Mouse (Mus musculus) embryonic facial prominence, embryonic 14.5 days (tissue): Measurements from ENCODE around the gene Ifi27. TPM values are rescaled to one million over a fixed set of nuclear protein-coding genes. Genes with fewer than 3 reads are reported as not detected.
"Not testable (repeated sequence)": the region's sequence is repeated elsewhere in the genome, so short reads cannot be mapped to it uniquely, and the experiment has no call there.

ENCODE experiments used
- ATAC-seq: fragments of 200-750 bp; cut with Nextera tagmentation; 2 replicates; pipeline ENCODE4 v1.8.0; 2017; ENCODE audit warnings: low read depth, moderate number of reproducible peaks, moderate TSS enrichment
- DNase-seq: peaks from one replicate; pipeline ENCODE4 v3.0.0-alpha.2; 2015; ENCODE audit warnings: low spot score
- H3K27ac ChIP-seq: fragments of 300-500 bp; sonication (generic); replicated peaks from 2 replicates; pipeline ENCODE4 v1.5.1; 2014; ENCODE audit warnings: low read depth, mild to moderate bottlenecking, low read length, moderate library complexity
- H3K27me3 ChIP-seq: fragments of 300-500 bp; sonication (generic); replicated peaks from 2 replicates; pipeline ENCODE4 v1.6.1; 2014; ENCODE audit warnings: low read length; ENCODE audit not compliant: control insufficient read depth, insufficient read depth
- H3K36me3 ChIP-seq: fragments of 300-500 bp; sonication (generic); 2 replicates; pipeline ENCODE4 v1.6.1; 2014; ENCODE audit warnings: low read length, mixed read lengths; ENCODE audit not compliant: control insufficient read depth, insufficient read depth
- H3K4me1 ChIP-seq: fragments of 300-500 bp; sonication (generic); 2 replicates; pipeline ENCODE4 v1.6.1; 2014; ENCODE audit warnings: antibody characterized with exemption, low read length; ENCODE audit not compliant: control insufficient read depth, insufficient read depth
- H3K4me2 ChIP-seq: fragments of 300-500 bp; sonication (generic); 2 replicates; pipeline ENCODE4 v1.6.1; 2014; ENCODE audit warnings: low read depth, mild to moderate bottlenecking, low read length, moderate library complexity, mixed read lengths
- H3K4me3 ChIP-seq: fragments of 300-500 bp; sonication (generic); 2 replicates; pipeline ENCODE4 v1.5.1; 2014; ENCODE audit warnings: low read depth, mild to moderate bottlenecking, low read length
- H3K9ac ChIP-seq: fragments of 300-500 bp; sonication (generic); 2 replicates; pipeline ENCODE4 v1.6.1; 2014; ENCODE audit warnings: low read depth, mild to moderate bottlenecking, low read length, moderate library complexity, mixed read lengths
- H3K9me3 ChIP-seq: fragments of 300-500 bp; sonication (generic); 2 replicates; pipeline ENCODE4 v1.6.1; 2016; ENCODE audit warnings: low read length; ENCODE audit not compliant: control insufficient read depth
- WGBS: fragments of 180-500 bp; shearing (Covaris S2); extraction: QIAGEN DNeasy Blood & Tissue Kit; methylation state at CpG from one replicate; pipeline ENCODE4 v1.1.7; 2014; 5-methylcytosine and 5-hydroxymethylcytosine counted together
- polyA plus RNA-seq: library from polyadenylated mRNA; unstranded; fragments of >200 nt; fragmentation: Nextera tagmentation; extraction: Ambion mirVana; gene quantifications from 2 replicates; pipeline ENCODE4 v1.2.1, GENCODE M21; 2014

Ifi27 gene
- polyA plus RNA-seq, 1 experiment from 2014 or later, result 69.9 TPM

DNA sequence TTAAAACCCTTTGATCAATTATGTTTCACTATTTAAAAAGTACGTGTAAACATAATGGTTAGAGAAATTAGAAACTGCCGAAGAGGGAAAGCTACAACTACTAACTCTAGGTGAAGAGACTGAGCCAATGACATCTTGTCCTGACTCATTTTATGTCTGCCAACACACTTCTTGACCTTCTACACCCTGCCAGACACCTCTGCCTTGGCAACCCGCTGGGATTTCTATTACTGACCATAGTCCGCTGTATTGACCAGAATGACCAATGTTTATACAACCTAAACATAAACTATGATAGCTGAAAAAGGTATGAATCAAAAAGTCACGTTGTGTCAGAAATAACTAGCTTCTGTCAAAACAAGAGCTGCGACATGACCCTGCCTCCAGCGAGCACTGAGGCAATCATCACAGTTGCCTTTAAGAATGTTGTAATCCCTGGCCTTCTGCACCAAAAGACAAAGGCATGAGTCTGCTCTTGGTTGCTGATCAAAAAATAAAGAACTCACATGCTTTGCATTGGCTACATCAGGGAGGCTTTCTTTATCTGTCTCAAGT lies 43.5 kb downstream of the Ifi27 start:
- WGBS, result 64% methylated on average over 7 of the region's 7 CpGs
- H3K27me3 ChIP-seq, result no peaks in the 10 kb centered on the region
- H3K9ac ChIP-seq, result no peak overlapping the region
- no peak for ATAC-seq
- H3K9me3 ChIP-seq, result no peaks in the 10 kb centered on the region
- no peak overlapping the region for H3K27ac ChIP-seq
- no peaks in the 10 kb centered on the region for H3K36me3 ChIP-seq
- H3K4me1 ChIP-seq, result no peaks in the 10 kb centered on the region
- no peak overlapping the region for H3K4me2 ChIP-seq
- DNase-seq, result no peak
- H3K4me3 ChIP-seq, result no peak overlapping the region

DNA sequence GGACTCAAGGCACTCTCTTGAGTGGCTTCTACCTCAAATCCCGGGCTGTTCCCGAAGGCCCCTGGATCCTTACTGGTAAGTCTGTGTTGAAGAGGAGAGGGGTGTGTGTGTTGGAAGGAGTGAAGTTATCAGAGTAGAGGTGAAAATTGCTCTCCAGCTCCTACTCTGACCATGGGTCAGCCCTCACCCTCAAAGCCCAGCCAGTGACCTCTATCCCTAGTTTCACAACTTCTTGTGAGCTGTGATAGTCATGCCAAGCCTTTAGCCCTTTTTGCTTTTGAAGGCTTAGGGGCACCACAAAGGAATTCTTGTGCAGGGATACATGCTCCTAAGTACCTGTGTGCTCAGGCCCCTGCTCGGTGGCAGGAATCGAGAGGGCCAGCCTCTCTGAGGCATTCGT lies 47.7 kb downstream of the Ifi27 start:
- Histone ChIP-seq H3K9me3 (no peaks in the 10 kb centered on the region), H3K27me3 (no peaks in the 10 kb centered on the region), H3K27ac (no peak overlapping the region), H3K36me3 (no peaks in the 10 kb centered on the region), H3K9ac (no peak overlapping the region), H3K4me3 (no peak overlapping the region), H3K4me2 (no peak overlapping the region), H3K4me1 (no peaks in the 10 kb centered on the region)
- DNase-seq (no peak), ATAC-seq (no peak)
- 72% methylated on average over 5 of the region's 5 CpGs for WGBS

DNA sequence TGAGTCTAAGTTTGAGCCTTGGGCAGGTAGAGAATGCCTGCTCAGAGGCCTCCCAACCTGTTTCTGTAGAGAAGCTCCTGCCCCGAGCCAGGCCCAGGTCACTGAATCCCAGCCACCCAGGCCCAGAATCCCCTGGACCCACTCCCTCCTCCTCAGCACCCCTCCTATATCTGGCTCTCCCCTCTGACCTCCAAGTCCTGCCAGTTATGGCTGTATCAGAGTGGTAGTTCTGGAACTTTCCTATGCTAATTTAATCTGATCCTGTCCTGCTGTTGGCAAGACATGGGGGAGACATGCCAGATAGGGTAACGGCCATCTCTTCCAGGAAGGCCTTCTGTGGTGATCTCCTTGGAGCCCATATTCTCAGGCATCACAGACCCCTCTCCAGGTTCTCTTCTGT lies 48.8 kb downstream of the Ifi27 start:
- Histone ChIP-seq H3K4me1 (no peaks in the 10 kb centered on the region), H3K9ac (no peak overlapping the region), H3K36me3 (no peaks in the 10 kb centered on the region), H3K9me3 (no peaks in the 10 kb centered on the region), H3K4me3 (no peak overlapping the region), H3K4me2 (no peak overlapping the region), H3K27ac (no peak overlapping the region), H3K27me3 (no peaks in the 10 kb centered on the region)
- DNase-seq, result no peak
- 79% methylated on average over 2 of the region's 2 CpGs for WGBS
- ATAC-seq, result no peak

DNA sequence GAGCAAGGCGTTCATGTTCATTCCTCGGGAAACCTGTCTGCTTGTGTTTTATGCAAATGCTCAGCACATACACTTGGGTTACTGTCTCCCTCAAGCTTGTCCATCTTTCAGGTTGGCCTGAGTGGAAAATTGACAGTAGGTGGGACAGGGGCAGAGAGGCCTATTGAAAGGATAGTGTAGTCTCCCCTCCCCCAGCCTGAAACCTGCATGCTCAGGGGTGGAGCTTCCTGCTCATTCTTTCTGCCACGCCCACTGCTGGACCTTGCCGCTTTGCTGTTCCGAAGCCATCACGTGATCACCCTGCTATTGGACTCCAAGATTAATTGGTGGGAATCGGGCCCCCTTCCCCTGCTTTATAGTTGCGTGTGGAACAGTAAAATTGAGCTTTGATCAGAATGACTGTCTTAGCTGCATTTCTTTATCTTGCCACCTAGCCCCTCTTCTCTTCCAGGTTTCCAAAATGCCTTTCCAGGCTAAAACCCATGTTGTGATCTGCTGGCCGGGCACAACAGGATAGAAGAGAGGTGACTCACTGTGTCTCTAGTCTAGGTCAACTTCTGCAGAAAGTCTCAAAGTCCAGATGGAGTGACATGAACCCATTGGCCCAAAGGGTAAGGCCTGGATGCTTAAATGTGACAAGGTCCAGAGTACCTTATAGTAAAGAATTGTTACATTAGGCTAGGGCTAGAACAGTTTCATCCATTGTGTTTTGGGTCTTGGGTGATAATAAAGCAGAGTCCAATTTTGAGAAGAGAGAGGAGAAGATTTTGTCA lies 50.4 kb downstream of the Ifi27 start:
- not testable (repeated sequence) for ATAC-seq, H3K4me3 ChIP-seq, H3K36me3 ChIP-seq, H3K9me3 ChIP-seq, H3K9ac ChIP-seq, H3K27ac ChIP-seq, H3K27me3 ChIP-seq, H3K4me1 ChIP-seq, H3K4me2 ChIP-seq, DNase-seq
- 59% methylated on average over 9 of the region's 9 CpGs for WGBS

DNA sequence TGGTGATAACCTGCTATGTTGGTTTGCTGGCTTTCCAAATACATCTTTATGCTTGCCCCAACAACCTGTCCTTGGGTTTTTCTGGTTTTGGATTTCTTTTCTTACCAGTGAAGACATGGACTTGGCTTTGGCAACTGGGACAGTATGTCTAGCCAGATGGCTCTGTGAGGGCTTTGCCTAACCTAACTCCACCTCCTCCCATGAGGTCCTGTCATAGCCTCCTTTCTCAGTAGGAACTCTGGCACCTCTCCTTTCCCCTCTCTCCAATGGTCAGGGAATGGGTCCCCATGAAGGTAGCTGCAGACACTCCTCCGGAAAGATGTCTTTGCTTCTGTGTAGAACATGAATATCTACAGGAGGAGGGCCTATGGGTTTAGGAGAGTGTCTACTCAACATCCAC lies 52.7 kb downstream of the Ifi27 start:
- H3K9ac ChIP-seq, result no peak overlapping the region
- H3K9me3 ChIP-seq, result no peaks in the 10 kb centered on the region
- DNase-seq, result no peak
- no peaks in the 10 kb centered on the region for H3K36me3 ChIP-seq
- no peaks in the 10 kb centered on the region for H3K4me1 ChIP-seq
- H3K27me3 ChIP-seq, result no peaks in the 10 kb centered on the region
- H3K4me2 ChIP-seq, result no peak overlapping the region
- 79% methylated on average over 1 of the region's 1 CpGs for WGBS
- no peak overlapping the region for H3K4me3 ChIP-seq
- no peak overlapping the region for H3K27ac ChIP-seq
- no peak for ATAC-seq

DNA sequence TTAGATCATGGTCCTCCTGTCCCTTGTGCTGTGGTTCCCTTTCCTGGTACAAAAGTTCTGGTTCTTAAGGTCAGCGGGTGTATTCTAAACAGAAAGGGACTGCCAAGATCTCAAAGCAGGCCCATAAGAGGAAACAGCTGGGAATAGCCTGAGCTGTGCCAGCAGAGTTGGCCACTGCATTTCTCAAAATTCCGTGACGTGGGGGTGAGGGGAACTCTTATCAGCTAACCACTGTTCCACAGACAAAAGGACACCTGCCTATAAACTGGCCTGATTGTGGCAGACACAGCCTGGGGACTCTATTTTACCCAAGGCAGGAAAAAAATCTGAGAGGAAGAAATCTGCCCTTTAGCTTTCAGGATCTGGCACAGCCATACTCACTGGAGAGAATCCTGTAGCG lies 53.3 kb downstream of the Ifi27 start:
- no peaks in the 10 kb centered on the region for H3K27me3 ChIP-seq
- no peaks in the 10 kb centered on the region for H3K9me3 ChIP-seq
- peak; percentile 5 for DNase-seq
- no peaks in the 10 kb centered on the region for H3K36me3 ChIP-seq
- 53% methylated on average over 4 of the region's 4 CpGs for WGBS
- no peak for ATAC-seq
- H3K9ac ChIP-seq, result no peak overlapping the region
- H3K4me3 ChIP-seq, result no peak overlapping the region
- H3K4me2 ChIP-seq, result no peak overlapping the region
- H3K4me1 ChIP-seq, result no peaks in the 10 kb centered on the region
- H3K27ac ChIP-seq, result no peak overlapping the region

DNA sequence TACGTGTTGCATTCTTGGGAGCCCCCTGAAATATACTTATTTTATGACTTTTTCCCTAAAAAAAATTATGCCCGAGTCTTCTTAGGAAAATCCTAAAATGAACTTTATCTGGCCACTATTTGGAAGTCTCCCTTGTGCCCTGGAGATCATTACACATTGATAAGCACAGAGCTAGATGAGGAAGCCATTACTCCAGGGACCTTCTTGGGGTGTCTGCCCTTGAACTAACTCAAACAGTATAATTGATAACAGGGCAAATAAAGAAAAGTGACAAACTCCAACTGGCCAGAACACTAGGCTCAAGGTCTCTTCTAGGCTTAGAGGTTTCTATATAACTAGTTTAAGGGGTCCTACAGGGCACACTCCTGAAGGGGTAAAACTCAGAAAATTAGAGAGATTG lies 53.7 kb downstream of the Ifi27 start:
- H3K9me3 ChIP-seq, result no peaks in the 10 kb centered on the region
- no peak overlapping the region for H3K4me3 ChIP-seq
- ATAC-seq (no peak), DNase-seq (no peak)
- no peak overlapping the region for H3K27ac ChIP-seq
- no peak overlapping the region for H3K9ac ChIP-seq
- H3K27me3 ChIP-seq, result no peaks in the 10 kb centered on the region
- 63% methylated on average over 2 of the region's 2 CpGs for WGBS
- no peak overlapping the region for H3K4me2 ChIP-seq
- H3K36me3 ChIP-seq, result no peaks in the 10 kb centered on the region
- H3K4me1 ChIP-seq, result no peaks in the 10 kb centered on the region
